ENCODE assay signal across 8 mouse cellular contexts in the genomic region with DNA sequence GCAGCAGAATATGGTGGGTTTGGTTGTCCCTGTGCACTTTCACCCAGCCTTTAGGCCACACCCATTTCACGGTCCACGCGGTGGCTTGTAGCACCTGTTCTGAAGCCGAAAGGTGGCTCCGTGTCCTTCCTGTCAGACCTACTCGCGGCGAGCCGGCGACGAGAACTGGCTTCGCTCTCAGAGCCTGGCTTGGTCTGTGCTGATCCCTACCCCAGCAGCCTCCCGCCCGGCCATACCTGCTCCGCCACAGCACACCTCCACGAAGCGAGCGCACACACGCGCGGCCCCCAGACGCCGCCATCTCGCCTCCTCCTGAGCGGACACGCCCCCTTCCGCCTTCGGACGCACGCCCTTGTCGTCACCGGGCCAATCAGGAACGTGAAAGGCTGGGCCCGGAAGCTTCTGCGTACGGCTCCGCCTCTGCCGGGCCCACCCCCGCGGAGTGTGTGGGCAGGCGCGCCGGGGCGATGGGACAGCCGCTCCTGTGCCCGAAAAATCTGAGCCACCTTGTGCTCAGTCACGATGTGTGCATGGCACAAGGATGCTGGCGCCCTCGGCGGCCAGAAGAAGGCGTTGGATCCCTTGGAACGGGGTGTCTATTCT. TPM values are rescaled to one million over a fixed set of nuclear protein-coding genes. Genes with fewer than 3 reads are reported as not detected.
DNase-seq lines count a peak whose midpoint lies in the region; ATAC-seq lines count a peak whose summit lies in the region.

A gene (minus strand): TSS at position 334 of the 603 bp plus-strand sequence.

- peak within 1 kb of the TSS; percentile 78 for H3K4me2 ChIP-seq in hindbrain, embryonic 15.5 days

- H3K4me3 ChIP-seq in hindbrain, embryonic 15.5 days, result peak within 1 kb of the TSS; percentile 80

- H3K9ac ChIP-seq in hindbrain, embryonic 15.5 days, result peak within 1 kb of the TSS; percentile 69

- H3K27me3 ChIP-seq in hindbrain, embryonic 15.5 days, result no peaks in the 10 kb centered on the region

- H3K4me1 ChIP-seq in hindbrain, embryonic 15.5 days (replicated peaks), result peaks cover 16% of the 10 kb centered on the region

- under 1% methylated on average over 48 of the region's 52 CpGs for WGBS in hindbrain, embryonic 15.5 days

- no peaks in the 10 kb centered on the region for H3K9me3 ChIP-seq in hindbrain, embryonic 15.5 days

- no peaks in the 10 kb centered on the region for H3K36me3 ChIP-seq in hindbrain, embryonic 15.5 days

- peak; percentile 100 for ATAC-seq in hindbrain, embryonic 15.5 days (ENCODE audit: low FRiP score, low read depth)

- peak; percentile 95 for DNase-seq in T-cell, adult 2 months (ENCODE audit: low spot score)
- peak; percentile 94 to 97 for DNase-seq in cerebellum, postnatal 36 days
- peak; percentile 96 to 98 for DNase-seq in frontal cortex, postnatal 36 days (ENCODE audit: low spot score in 2 of 2)
- DNase-seq in left cerebral cortex, adult 11 months (ENCODE audit: low spot score), result peak; percentile 94
- peak; percentile 95 to 96 for DNase-seq in lung, postnatal 4 days
- peak; percentile 87 for DNase-seq in retina, postnatal 7 days (ENCODE audit: low read depth, low spot score)
- peak; percentile 90 for DNase-seq in urinary bladder, adult 2 months (ENCODE audit: low spot score)

- peak within 1 kb of the TSS; percentile 88 for H3K27ac ChIP-seq in hindbrain, embryonic 15.5 days (replicated peaks)

RNA-seq across cellular contexts. Expression of the gene that starts here (rescaled TPM):
- polyA plus RNA-seq in hindbrain, embryonic 15.5 days (2015; fragmentation: Nextera tagmentation; extraction: Ambion mirVana), result 88.6 and 99.7 TPM in 2 replicates
- polyA plus RNA-seq in urinary bladder, adult 2 months (2012; rRNA removed), result 52.2 and 65.8 TPM in 2 replicates

Comparison
In these comparisons a context has a peak if more than half of its experiments do, and no peak if none do; other contexts are left out.
1. Peak in every context shown above with its lines: DNase-seq, ATAC-seq, H3K4me3 ChIP-seq and H3K27ac ChIP-seq.